Mouse (Mus musculus): ENCODE measurements at regions not wholly inside any gene's neighbourhood (a gene's known extent, or its start where the extent isn't known, plus 50 kb on each side); places are given as distances from the start of the nearest gene placed in this dataset.
A peak's percentile ranks its signal among the peaks of the same experiment; 100 is the strongest.

DNA sequence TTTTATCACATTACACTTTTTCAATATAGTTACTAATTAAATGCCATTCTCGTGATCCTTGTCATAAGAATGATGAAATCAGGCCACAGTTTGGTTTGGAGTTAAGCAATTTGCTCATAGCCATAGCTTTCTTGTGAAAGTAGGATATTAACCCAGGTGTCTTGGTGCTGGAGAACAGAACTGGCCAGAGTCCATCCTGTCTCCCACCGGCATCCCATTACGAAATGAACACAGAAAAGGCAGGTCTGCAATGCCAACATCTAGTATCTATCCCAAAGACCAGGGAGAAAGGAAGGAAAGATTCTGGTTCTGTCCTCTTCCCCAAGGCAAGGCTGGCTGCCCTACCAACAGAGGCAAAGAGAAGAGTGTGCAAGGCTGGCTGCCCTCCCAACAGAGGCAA is 61.6 kb upstream of the Avpr1a start:
- no peak for ATAC-seq

DNA sequence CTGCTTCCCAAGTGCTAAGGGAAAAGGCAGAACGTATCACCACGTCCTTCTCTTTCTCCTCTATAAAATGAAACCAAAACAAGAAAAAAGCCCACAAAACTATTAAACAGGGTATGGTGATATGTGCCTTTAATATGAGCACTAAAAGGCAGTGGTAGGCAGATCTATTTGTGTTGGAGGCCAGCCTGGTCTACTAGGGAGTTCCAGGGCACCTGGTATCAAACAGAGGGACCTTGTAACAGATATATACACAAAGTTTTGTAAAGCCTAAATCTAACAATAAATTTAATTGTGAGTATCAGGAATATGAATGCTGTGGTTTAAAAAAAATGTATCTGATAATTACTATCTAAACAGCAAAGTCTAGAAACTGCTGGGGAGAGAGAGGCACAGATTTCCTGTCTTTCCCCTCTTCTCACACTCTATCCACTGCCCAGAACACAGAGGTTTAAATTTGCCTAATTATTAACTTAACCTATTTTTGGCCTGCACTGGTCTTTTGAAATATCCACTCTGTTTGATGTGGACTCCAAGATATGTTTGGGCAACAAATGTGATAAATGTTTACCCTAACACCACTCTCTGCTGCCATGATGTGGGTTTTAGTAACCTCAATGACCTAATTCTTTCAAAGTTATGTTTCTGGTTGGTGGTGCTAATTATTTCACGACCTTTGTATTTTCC is 68.5 kb upstream of the Avpr1a start:
- ATAC-seq, result no peak

DNA sequence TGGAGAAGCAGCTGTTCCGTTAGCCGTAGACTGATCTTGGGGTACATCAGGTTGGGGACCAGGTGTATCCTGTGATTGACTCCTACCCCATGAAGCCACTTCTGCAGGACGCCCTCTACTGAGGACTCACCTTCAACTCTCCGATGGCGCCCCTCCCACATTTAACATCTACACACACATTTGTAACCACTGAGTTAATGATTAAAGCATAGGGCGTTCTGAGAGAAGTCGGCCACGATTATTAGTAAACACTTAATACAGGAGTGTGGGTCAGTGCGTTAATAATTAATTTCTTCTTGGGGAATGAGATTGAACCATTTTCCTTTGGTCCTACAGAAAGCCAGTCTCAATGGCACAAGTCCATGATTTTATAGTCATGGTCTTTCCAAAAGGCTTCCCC is 105.0 kb upstream of the Avpr1a start:
- no peak for ATAC-seq

DNA sequence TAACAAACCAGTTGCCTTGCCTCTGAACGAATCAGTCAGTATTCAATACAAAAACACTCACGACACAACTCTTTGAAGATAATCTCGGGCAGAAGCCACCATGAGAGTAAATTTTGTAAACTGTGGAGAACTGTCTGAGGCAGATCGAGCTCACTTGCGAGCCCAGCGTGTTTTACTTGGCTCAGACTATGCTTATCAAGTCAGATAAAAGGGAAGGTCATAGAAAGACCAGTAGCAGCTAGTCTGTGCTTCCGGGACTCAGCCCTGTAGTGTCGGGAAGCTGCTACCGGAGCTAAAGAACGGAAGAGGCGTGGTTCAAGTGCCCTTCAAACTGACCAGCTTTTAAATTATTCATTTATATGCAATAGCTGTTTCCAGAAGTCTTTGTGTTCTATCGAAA is 105.9 kb upstream of the Avpr1a start:
- no peak for ATAC-seq

DNA sequence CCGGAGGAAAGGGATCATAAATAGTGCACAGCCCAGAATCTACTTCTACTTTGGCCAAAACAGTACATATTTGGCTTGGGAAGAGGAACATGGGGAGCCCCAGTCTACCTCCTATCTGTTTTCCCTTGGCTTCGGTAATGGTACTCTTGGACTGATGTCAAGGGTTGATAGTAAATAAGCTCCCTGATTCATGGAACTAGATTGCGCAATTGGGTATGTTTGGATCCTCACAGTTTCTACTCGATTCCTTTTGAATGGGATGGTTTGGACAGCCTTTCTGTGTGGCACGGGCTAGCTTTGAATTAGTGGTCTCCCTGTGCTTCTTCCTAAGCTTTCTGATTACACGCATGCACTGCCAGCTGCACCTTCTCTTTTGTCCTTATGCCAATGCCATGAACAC is 121.4 kb upstream of the Avpr1a start:
- no peak for ATAC-seq

DNA sequence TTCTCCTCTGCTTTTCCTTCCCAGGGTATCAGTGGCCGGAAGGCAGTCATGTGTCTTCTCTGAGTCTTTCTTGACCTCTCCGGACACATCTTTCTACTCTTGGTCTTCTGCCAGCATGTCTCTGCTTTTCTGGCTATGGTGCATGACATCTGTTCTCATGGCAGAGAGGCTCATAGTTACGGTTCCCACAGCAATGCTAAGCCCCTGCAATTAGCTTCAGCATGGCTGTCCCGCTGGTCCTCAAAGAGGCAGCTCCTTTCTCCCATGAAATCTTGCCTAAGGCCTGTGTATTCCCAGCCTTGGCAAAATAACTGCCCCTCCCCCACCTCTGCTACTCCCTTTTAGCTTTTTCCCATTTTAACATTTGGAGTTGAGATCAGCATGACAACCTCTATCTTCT is 129.4 kb upstream of the Avpr1a start:
- no peak for ATAC-seq

DNA sequence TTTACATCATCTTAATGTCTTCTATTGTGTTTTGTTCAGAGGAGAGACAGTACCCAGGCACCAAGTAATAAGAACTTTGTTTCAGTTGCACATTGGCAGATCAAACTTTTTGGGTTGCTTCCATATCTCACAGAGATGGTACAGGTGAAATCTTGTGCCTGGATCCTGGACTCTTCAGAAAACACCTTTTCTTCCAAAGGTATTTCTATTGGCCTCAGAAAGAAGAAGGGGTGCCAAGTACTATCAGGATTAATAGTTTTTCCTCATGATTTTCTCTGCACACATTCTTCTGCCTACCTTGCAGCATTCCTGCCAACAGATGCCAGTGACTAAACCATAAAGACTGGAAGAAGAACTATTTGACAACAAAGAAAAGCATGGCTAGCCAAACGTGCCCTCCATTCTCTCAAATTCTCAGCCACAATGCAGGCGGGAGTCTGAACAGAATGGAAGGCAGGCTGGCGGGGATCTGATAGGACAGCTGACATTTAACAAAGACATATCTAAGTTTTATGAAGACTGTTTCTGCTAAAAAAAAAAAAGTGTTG is 137.6 kb upstream of the Avpr1a start:
- no peak for ATAC-seq

DNA sequence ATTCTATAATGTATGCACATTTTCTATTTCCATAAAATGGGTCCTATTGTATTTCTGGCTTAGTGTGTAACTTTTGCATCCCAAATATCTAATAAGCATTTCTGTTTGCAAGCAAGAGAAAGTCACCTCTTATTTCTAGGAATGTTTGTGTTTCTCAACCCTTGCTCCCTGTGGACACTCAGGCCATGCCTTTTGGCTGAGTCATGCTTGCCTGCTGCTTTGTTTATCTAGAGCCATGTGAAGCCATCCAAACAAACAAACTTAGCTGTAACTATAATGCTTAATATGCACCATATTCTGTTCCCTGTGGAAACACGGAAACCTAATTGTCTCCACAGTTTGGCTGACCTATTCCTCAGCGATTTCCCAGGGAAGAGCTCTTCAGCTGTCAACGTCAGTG is 139.6 kb upstream of the Avpr1a start:
- no peak for ATAC-seq

DNA sequence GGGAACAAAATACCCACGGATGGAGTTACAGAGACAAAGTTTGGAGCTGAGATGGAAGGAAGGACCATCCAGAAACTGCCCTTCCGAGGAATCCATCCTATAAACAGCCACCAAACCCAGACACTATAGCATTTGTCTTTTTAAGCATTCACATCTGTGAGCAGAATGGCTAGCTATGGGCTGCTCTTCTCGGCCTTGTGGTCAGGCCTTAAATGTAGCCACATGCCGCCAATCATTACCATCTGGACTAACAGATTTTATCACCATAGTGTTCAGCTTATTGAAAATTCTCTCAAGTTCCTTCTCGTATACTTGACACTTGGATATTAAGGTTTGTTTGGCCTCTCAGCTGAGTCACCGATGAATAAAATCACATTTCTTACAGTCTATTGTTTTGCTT is 146.0 kb upstream of the Avpr1a start:
- no peak for ATAC-seq

DNA sequence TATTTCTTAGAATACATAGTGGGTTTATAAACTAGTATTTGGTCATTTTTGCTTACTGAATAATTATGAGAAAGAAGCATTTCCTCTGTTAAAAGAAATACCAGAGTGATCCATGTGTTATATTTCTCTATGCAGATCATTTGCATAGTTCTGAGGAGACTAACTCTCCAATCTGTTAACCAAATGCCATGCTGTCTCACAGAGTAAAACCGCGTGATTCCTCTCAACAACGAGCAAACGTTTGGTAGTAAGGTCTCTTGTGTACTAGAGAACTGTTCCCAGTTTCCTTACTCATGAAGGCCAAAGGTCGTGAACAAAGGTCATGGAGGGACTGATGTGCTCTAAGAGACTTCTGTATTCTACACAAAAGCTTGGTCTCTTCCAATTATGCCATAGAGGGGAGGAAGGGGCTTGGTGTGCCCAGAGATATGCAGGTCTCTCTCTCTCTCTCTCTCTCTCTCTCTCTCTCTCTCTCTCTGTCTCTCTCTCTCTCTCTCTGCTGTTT is 152.3 kb upstream of the Avpr1a start:
- no peak for ATAC-seq

DNA sequence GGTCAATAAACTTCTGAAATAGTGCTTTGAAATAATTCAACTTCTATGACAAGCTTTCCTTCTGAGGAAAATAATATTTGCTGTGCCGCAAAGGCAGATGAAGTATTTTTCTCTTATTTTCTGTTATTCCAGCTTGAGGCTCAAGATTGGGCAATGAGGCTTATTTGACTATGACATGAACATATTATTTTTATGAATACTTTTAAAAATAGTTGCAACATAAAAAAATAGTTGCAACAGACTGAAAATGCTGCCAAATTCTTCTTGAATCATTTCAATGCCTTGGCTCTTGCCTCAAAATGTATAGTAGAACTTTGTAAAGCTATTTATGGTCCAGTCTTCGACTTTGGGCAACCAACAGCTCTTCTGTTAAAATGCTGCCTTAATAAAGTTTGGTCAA is 156.7 kb upstream of the Avpr1a start:
- no peak for ATAC-seq

DNA sequence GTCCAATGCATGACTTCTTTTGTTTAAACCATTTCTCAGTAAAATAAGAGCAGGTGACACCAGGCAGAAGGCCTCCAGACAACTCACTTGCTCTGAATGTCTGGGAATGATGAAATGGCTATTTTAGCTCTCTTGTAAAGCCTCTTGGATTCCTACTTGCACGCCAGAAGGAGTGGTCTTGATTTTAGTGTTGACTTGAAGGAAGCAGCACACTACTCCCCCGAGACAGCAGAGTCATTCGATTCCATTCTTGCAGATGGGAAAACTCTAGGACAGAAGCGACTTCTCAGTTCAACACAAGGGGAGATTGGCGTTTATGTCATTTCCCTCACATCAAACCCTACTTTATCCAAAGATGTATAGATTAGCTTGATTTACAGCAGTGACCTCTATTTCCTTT is 157.2 kb upstream of the Avpr1a start:
- ATAC-seq, result no peak

DNA sequence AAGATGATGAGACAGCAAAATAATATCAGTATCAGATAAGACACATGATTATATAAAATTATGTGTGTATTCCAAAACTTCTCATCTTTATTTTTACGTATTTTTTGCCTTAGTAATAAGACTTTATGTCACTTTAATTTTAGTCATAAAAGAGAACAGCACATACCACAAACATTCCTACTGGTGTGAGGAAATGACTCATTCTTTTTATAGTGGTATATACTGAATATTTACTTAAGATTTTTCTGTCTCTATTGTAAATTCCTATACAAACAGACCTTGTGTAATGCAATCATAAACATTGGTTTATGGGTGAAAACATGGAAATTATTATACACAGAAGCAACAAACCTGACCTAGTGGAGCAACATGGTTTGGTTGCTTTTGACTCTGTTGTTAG is 173.4 kb upstream of the Avpr1a start:
- ATAC-seq, result no peak

DNA sequence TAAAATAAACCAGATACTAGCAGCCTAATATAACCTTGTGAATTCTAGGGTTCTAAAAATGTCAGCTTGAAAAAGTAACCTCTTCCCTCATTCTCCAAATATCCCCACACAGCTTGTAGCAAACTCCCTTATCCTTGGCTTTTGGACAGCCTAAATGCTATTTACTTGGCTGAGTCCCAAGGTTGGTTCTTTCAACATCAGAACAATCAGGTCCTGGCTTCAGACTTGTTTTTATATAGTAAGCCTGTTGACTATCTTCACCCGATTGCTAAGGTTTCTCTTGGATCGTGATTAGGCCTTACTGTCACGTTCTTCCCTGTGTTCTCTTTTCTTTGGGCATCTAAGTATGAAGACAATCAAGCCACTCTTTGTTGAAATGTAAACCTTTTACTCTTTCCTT is 174.1 kb upstream of the Avpr1a start:
- no peak for ATAC-seq

DNA sequence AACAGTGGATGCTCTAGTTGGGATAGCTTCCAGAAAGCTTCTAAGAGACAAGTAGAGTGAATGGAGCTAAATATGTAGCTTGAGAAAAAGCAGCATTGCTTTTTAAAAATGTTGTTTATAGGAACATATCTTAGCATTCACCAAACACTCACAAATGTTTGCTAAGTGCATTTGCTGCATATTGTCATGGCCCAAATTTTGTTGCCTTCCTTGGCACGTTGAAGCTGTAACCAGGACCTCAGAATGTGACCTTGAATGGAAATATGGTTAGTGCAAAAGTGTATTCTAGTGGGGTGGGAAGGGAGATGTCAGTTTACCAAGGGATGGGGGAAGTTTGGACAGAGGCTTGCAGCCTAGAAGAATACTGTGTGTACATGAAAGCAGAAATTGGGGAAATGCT is 166.9 kb upstream of the Rxylt1 start:
- ATAC-seq, result no peak

DNA sequence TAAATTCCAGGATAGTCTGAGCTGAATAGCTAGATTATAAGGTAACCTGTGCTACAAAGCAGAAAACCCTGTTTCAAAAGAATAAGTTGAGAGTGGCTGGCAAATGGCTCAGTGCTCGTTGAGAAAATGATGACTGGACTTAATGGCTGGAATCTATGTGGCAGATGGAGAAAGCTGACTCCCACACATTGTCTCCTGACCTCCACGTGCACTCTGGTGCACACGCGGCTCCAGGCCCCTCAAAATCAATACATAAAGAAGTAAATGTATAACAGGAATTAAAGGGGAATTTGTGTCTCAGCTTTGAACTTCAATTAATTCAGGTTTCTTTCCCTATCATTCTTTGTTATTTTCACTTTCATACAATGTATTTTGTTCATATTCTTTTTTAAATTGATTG is 162.2 kb upstream of the Rxylt1 start:
- ATAC-seq, result no peak

DNA sequence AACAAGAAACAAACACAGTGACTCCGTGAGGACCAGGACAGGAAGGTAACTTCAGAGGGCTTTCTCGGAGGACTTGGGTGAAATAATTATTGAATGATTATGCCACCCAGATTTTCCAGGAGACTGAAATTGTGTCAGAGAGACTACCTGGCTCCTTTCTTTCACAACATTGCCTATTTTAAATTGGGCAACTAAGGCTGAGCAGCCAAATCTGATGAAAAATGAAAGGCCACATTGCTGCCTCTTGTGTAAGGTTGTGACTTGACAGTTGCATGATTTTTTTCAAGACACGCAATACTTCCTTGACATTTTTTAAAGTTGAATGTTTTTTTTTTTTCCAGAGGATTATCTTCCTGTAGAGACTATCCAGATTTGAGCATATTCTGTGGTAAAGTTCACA is 161.5 kb upstream of the Rxylt1 start:
- no peak for ATAC-seq

DNA sequence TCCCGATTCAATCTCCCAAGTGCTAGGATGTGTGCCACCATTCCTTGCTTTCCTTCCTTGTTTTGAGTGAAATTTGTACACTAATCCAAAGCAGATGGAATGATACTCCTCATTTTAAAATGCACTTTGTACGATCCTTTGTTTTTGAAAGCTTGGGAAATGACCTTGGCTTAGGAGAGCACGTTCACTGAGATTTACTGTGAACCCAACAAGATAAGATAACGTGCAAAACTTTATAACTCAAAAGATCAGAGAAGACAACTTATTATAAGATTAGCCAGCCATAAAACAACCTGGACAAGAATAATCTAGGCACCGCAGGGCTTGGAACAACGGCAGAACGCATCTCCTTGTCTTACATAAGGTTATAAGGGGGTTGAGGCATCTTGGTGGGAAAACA is 134.6 kb upstream of the Rxylt1 start:
- ATAC-seq, result no peak

DNA sequence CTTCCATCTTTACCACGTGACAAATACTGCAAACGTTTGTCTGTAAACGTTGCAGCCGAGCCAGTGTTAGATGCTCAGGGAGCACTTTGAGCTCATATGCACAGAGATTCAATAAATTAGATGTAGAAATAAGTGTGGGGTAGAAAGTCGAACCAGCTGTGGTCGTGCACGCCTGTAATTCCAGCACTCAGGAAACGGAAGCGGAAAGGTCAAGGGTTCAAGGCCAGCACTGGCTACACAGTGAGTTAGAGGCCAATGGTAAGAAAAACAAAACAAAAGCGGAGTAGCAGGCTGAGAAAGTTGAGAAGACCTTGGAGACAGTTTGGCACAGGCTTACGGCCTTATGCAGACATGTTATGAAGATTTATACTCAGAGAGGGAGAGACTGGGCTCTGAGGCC is 133.6 kb upstream of the Rxylt1 start:
- ATAC-seq, result no peak

DNA sequence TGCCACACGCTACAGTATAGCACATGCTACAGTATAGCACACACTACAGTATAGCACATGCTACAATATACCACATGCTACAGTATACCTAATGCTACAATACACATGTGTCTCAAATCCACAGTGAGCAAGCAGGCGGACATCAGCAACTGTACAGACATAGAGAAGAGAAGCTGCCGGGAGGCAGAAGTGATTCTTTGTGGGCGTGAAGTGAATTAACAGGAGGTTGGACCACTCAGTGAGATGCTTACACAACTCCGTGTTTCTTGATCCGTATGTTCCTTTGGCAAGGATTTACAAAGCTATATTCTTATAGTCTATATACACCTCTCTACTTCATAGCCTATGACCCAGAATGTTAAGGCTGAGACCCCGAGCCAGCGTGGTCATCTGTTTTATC is 128.5 kb upstream of the Rxylt1 start:
- ATAC-seq, result no peak

DNA sequence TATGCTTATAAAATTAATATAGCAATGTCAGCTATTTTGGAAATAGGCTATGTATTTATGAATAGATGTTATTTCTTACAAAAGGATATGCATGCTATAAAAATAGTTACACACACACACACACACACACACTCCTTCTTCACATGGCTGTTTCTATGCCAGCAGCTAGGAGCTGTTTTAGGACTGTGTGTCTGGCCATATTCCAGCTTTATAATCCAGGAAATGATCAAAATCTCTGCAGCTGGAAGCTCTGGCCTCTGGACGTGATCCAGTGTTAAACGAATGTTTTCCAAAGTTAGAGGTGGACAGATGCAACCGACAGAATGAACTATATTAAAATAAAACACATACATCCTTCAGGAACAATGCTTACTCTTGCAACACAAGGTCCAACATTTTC is 125.9 kb upstream of the Rxylt1 start:
- ATAC-seq, result no peak

DNA sequence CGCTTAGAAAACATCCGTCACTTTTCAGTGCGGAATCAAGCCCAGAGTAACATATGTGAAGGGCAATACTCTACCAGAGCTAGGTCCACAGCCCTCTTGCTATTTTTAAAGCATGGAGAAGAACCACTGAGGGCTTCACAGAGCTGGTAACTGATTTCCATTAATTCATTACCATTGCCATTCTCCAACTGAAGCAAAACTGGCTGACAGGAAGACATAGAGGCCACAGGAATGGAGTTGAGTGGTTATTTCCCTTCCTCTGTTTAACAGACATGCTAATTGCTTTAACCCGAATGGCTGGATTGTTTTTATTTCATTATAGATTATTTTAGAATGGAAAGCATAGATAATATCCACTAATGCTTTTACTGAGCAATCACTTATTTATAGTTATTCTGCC is 120.4 kb upstream of the Rxylt1 start:
- no peak for ATAC-seq

DNA sequence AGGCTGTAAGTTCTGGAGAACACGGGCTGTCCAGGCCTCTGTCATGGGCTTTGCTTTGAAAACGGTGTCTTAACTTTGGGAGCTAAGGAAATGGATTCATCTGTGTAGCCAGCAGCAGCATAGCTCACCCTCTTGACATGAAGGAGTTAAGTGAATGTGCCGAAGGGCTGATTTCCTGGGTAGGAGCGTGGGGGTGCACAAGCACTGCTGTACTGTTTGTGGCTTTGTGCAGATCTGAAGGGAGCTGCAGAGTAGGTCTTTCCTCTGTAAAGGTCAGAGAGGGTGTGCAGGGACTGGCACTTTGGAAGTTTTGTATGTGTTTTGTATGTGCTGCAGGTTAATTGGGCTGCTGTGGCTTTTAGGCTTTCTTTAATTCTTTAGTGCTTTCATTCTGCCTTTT is 102.6 kb upstream of the Rxylt1 start:
- peak; percentile 89 for ATAC-seq

DNA sequence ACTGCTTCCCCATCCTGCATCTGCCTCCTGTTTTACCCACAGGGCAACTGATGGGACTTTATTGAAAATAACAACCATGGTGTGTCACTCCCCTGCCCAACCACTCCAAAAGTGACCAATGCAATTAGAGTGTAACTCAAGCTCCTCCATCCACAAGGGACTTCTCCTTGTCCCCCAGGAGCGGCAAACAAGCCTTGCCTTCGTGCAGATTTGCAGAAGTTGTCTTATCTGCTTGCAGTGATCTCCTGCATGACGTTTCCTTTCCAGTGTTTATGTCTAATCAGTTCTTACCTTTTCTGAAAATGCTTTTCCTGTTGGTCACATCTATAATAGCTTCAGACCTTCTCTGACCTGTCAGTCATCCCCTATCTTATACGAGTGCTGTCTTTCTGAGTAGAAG is 100.5 kb upstream of the Rxylt1 start:
- no peak for ATAC-seq

DNA sequence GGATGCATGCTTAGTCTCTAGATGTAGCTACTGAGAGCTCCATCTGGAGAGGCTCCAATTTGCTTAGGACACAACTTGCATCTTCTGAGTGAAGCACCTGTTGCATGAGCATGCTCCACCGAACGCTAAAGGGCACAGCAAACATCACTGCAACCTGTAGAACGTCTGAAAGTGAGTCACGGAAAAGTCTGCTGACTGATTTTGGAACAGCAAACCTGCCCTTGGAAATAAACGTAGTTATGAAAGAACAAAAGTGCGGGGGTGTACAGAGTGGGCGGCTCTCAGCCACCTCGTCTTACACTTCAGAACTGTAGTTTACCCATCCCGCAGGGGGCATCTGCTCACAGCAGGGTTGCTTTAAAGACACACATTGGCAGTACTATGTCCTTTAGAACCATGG is 97.0 kb upstream of the Rxylt1 start:
- ATAC-seq, result peak; percentile 64
